Mouse (Mus musculus) left cerebral cortex, postnatal 10 days (tissue): ENCODE data around the gene Lrrc4. TPM values are rescaled to one million over a fixed set of nuclear protein-coding genes. Genes with fewer than 3 reads are reported as not detected.
A peak's percentile ranks its signal among the peaks of the same experiment; 100 is the strongest.

Source experiments
- DNase-seq, 2 experiments: peaks; one replicate each; pipeline ENCODE4 v3.0.0; 2021 to 2022; ENCODE audit warnings: low spot score in 2 of 2, mixed read lengths in 1 of 2; ENCODE audit errors: extremely low spot score in 1 of 2
- intact Hi-C: fragments of 180-260 bp; cut with DNase I; formaldehyde crosslinking; loops from one replicate; pipeline ENCODE4 v1.15.1; 2025
- total RNA-seq, 2 experiments: library from RNA; stranded (reverse); gene quantifications; 2 replicates each; pipeline ENCODE4 v1.2.3; 2021

Lrrc4 gene
- total RNA-seq, 2 experiments from 2014 or later, result 73.3 to 73.8 TPM

DNA sequence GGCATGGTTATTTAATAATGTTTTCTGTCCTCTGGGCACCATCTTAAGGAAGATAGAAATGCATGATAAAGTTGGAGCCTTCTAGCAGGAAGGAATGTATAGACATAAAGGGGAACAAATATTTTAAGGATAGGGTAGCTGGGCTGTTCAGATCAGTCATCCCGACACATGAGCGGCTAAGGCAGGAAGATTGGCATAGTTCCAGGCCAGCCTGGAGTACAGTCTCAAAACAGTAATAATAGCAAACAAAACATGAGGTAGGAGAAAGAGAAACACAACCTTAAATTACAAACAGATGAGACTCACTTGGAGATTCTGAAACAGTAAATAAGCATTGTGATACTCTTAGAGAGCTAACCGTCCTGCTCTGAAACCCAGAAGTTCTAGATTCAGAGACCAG lies 80.4 kb downstream of the Lrrc4 start:
- intact Hi-C loops, result loop anchor here (5.0 kb wide), 3 partner anchors 44 to 199 kb away; no protein-coding TSS in a partner anchor
- no peak for DNase-seq

- no peak for DNase-seq
- intact Hi-C loops, result no loop called here
These were observed 82.3 kb downstream of the Lrrc4 start for GRCm38 (mm10) chr6:28749224-28749623.

DNA sequence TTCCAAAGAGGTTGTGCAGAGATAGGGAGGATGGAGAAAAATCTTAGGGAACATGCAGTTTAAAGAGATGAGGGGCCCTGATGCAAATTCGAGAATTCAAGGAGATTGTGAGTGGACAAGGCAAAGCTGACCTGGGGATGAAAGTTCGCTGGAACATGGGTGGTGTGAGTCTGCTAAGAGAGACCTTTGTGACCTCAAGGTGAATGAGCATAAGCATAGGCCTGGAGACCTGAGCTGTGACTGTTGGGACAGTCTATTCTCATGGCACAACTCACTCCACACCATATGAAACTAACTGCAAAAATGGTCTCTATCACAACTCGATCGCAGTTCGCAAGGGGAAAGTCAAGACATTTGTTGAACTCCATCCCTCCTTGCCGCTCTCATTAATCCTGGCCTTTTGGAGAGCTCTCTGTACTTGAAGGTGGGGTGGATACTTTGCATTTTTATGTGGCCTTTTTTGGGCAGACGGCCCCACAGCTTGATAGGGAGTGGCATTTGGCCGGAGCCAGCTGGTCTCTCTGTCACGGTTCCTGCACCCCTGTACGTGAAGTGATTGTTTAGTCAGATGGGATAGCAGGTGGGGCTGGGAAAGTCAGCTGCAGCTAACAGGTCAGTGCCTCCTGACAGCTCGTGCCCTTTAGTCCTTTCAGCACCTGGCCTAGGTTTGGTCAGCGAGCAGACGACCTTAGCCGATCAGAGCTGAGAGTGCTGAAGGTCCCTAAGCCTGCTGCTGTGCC lies 83.4 kb downstream of the Lrrc4 start:
- DNase-seq, result no peak
- intact Hi-C loops, result no loop called here

DNA sequence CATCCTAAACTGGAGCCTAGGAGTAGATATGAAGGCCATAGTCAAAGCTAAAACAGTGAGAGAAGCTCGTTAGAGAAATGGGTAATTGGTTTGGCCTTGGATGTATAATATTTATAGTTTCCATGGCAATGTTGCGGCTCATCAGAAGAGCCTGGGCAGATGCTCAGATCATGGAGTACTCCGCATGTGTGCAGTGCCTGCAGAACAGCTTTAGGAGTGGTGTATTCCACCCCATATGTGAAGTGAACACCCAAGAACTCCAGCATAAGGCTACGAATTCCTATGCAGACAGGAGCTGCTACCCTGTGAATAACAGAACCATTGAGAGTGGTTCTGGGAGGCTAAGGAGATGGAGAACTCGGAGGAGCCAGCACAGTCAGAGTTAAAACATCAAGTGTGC lies 84.5 kb downstream of the Lrrc4 start:
- DNase-seq, result peak in 1 of 2 experiments; percentile 22
- intact Hi-C loops, result no loop called here

GRCm38 (mm10) chr6:28745864-28746263 lies 85.7 kb downstream of the Lrrc4 start:
- no peak for DNase-seq
- intact Hi-C loops, result no loop called here

DNA sequence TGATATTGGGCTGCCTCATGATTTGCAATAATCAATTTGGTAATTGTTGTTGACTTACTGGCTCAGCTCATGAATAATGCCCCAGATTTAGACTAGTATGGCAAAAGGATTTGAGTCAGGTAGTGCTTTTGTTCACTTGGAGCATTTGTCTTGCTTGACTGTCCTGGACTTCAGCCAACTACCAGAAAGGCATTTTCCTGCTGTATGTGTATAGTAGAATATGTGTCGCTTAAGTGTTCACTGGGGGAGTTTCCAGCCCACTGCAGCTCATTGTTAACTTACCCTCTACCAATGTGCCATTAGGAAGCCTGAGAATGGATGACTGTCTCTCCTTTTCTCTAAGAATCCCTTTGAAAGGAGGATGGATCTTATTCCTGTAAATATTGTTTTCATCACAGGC lies 88.0 kb downstream of the Lrrc4 start:
- intact Hi-C loops, result no loop called here

DNA sequence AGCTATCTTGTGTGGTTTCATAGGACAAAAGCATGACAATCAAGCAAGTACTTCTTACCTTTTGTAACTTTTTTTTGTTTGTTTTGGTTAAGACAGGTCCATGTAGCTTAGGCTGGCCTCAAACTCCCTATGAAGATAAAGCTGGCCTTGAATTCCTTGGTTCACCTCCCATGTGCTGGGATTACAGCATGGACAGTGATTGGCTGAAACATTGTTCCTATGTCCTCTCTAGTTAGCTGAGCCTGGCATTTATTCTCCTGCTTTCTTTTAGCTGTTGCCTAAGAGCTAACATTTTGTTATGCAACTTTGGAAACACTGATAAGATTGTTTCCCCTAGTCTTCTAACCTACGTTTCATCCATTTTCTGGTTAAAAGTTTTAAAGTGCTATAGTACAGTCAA lies 93.9 kb downstream of the Lrrc4 start:
- intact Hi-C loops, result no loop called here

More for the DNA sequence above, 88.0 kb downstream of the Lrrc4 start:
- no peak for DNase-seq

DNA sequence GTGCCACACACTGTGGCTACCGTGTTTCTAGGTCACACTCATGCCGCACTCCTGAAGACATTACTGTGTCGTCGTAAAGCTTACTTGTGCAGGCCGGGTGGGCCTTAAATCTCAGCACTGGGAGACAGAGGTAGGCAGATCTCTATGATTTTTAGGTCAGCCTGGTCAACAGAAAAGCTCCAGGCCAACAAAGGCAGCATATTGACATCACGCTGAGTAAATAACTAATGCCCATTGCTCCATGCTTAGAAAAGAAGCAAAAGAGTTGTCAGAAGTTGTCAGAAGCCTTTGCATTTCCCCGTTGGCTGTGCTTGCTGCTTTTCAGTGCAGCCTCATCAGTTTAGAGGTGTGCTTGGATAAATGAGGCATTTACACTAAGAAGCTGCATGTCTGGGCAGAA lies 94.9 kb downstream of the Lrrc4 start:
- DNase-seq, result no peak
- intact Hi-C loops, result no loop called here

More for the DNA sequence above, 93.9 kb downstream of the Lrrc4 start:
- DNase-seq, result no peak

GRCm38 (mm10) chr6:28735116-28735515 lies 96.4 kb downstream of the Lrrc4 start:
- DNase-seq, result no peak
- intact Hi-C loops, result no loop called here

- no peak for DNase-seq
- intact Hi-C loops, result no loop called here
These were observed 97.5 kb downstream of the Lrrc4 start for GRCm38 (mm10) chr6:28733884-28734647.

DNA sequence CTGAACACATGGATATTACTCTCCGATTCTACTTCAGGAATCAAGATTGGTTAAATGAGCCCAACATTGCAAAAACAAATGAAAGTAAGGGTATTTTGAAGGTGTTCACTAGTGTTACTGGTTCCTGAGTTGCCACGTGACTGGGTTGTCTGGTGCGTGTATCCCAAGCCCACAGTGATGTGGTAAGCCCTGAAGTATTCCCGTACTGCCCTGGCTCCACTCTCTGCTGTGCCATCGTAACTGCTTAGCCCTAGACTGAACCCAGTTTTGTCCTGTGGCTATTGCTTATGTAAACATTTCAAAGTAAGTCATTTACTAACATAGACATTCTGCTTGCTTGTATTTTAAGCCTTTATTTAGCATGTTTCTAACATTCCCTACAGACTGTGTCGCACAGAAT lies 100.3 kb downstream of the Lrrc4 start:
- no peak for DNase-seq
- intact Hi-C loops, result no loop called here

DNA sequence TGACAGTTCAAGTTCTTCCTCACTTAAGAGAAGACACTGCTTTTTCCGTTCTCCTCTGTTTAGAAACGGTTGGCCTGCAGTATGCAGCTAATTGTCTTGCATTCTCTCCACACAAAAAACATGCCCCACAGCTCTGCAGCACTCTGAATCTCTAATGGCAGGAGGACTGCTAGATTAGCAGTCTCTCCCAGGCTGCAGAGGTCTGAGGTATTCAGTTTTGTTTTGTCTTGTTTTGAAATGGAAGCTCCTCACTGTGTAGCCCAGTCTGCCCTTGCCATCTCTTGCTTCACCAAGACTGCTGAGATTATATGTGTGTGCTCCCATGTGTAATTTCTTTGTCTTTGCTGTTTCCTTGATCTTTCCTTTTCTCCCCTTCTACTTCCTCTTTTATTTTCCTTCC lies 101.9 kb downstream of the Lrrc4 start:
- intact Hi-C loops, result no loop called here
- no peak for DNase-seq

- intact Hi-C loops, result no loop called here
- no peak for DNase-seq
These were observed 102.3 kb downstream of the Lrrc4 start for GRCm38 (mm10) chr6:28729236-28729635.

DNA sequence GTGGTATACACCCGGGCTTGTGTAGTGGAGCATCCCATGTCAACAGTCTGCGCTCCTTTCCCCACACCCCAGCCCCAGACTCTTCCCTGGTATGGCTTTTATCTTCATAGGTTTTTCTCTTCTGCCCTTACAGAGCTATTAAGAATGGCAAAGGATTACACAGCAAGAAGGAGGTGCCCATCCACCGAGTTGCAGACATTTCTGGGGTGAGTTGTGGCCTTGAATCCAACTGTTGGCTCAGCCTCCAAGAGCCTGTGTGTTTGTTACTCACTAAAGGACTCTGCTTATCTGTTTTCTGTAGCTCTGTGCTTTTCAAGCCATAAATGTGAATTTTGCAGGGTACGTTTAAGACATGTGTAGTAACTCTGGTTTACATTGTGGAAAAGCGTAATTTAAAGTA lies 106.8 kb downstream of the Lrrc4 start:
- intact Hi-C loops, result no loop called here
- no peak for DNase-seq

GRCm38 (mm10) chr6:28723059-28723458 lies 108.5 kb downstream of the Lrrc4 start:
- intact Hi-C loops, result no loop called here
- no peak for DNase-seq

- DNase-seq, result no peak
- intact Hi-C loops, result no loop called here
These were observed 111.0 kb downstream of the Lrrc4 start for GRCm38 (mm10) chr6:28720391-28721171.

GRCm38 (mm10) chr6:28717845-28718237 lies 113.7 kb downstream of the Lrrc4 start:
- no peak for DNase-seq
- intact Hi-C loops, result no loop called here

DNA sequence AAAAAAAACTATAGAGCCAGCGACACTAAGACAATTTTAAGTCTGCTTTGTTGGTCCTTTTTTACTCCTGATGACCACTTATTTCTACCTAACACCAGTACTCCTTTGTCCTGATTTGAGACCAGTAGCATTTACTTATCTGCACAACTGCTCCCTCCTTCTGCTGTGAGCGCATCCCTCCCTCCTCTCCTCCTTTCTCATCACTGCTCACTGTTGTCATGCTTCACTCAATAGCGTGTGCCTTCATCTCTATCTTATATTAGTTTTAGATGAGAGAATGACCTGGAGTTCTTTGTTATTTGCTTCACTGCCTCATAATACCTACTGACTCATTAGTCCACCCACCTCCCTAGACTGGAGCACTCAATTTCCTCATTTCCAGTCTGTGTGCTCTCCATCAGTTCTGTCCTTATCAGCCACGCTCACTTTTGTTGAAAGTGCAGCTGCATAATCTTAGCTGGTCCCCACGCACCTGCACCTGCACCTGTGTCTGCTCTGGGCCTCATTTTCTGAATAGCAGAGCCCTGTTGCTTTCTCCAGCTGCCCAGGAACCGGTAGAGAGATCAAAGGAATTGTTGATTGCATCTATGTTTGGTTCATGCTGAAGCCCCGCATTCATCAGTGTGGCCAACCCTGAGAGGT lies 114.2 kb downstream of the Lrrc4 start:
- DNase-seq, result no peak
- intact Hi-C loops, result no loop called here

DNA sequence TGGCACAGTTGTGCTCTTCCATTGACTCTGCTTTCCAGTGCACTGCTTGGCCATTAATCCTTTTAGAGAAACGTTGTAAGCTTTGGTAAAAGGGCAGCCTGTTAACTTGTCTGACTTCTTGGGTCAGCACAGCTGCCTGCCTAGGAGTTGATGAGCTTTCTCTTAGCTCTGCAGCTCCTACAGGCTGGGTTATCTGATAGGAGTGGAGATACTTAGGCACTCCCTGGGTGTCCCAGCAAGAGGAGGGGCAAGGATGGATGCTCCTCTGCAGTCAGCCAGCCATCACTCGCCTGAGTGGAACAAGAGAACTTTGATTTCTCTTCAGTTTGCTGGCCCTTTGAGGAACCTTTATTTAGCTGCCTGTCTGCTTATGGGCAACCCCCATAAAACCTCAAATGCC lies 121.5 kb downstream of the Lrrc4 start:
- intact Hi-C loops, result no loop called here
- no peak for DNase-seq
